In genomic region chr11:8936431-8937110, GRCm38 (mm10) we compare ENCODE assay signal across 20 mouse cellular contexts. TPM values are rescaled to one million over a fixed set of nuclear protein-coding genes. Genes with fewer than 3 reads are reported as not detected.
DNase-seq lines count a peak whose midpoint lies in the region; ATAC-seq lines count a peak whose summit lies in the region.
"Had no signal": no experiment of that assay in that cellular context is flagged by ENCODE, and none has a peak within 500 bp of the region (broad histone marks: within the 10 kb centered on the region; RNA-seq: fewer than 3 reads in every experiment).

No protein-coding gene starts in this region.

- no peak overlapping the region for H3K9ac ChIP-seq in forebrain, embryonic 11.5 days (ENCODE audit: low read length)
- no peak overlapping the region for H3K9ac ChIP-seq in forebrain, embryonic 16.5 days (replicated peaks; ENCODE audit: low read depth, low read length)
- H3K9ac ChIP-seq: embryonic facial prominence, embryonic 12.5 days; forebrain, embryonic 12.5 days; forebrain, postnatal 0 days; hindbrain, embryonic 12.5 days had no signal

- H3K9me3 ChIP-seq in forebrain, embryonic 11.5 days (ENCODE audit: control insufficient read depth, low read length): no peaks in the 10 kb centered on the region
- H3K9me3 ChIP-seq in forebrain, embryonic 16.5 days (ENCODE audit: control insufficient read depth, low read length): no peaks in the 10 kb centered on the region
- H3K9me3 ChIP-seq: embryonic facial prominence, embryonic 12.5 days; forebrain, embryonic 12.5 days; hindbrain, embryonic 12.5 days had no signal

- no peak overlapping the region for H3K27ac ChIP-seq in forebrain, embryonic 11.5 days (ENCODE audit: low read depth, low read length)
- H3K27ac ChIP-seq in forebrain, embryonic 16.5 days (ENCODE audit: low read length): no peak overlapping the region
- H3K27ac ChIP-seq: embryonic facial prominence, embryonic 12.5 days; forebrain, embryonic 12.5 days; gastrocnemius, adult 2 months; hindbrain, embryonic 12.5 days had no signal

- DNase-seq in forebrain, embryonic 11.5 days (ENCODE audit: low spot score): peak; percentile 24
- DNase-seq in cerebellum, adult 18-20 months: peak; percentile 36 to 49
- peak; percentile 65 for DNase-seq in cerebellum, adult 9-11 months
- DNase-seq in cerebellum, postnatal 36 days: peak; percentile 61 to 64
- DNase-seq in retina, postnatal 1 day: no peak
- no peak for DNase-seq in kidney, postnatal 25 days
- DNase-seq: adrenal gland, postnatal 25 days; forebrain, postnatal 0 days; gastrocnemius, adult 2 months; gastrocnemius, postnatal 25 days; heart, postnatal 10 days; heart, postnatal 4 days; kidney, adult 11 months had no signal

- no peak overlapping the region for H3K4me3 ChIP-seq in forebrain, embryonic 11.5 days (ENCODE audit: low read depth, low read length)
- no peak overlapping the region for H3K4me3 ChIP-seq in forebrain, embryonic 16.5 days (replicated peaks; ENCODE audit: low read length)
- H3K4me3 ChIP-seq: embryonic facial prominence, embryonic 12.5 days; forebrain, embryonic 12.5 days; gastrocnemius, adult 2 months; hindbrain, embryonic 12.5 days had no signal

- H3K27me3 ChIP-seq in forebrain, embryonic 11.5 days (ENCODE audit: control insufficient read depth, insufficient read depth, low read length): no peaks in the 10 kb centered on the region
- H3K27me3 ChIP-seq in forebrain, embryonic 16.5 days (replicated peaks; ENCODE audit: control insufficient read depth, insufficient read depth, low read length): no peaks in the 10 kb centered on the region
- H3K27me3 ChIP-seq: embryonic facial prominence, embryonic 12.5 days; forebrain, embryonic 12.5 days; hindbrain, embryonic 12.5 days had no signal

- no peaks in the 10 kb centered on the region for H3K36me3 ChIP-seq in forebrain, embryonic 11.5 days (ENCODE audit: control insufficient read depth, insufficient read depth, low read length)
- H3K36me3 ChIP-seq in forebrain, embryonic 16.5 days (ENCODE audit: control insufficient read depth, insufficient read depth): no peaks in the 10 kb centered on the region
- H3K36me3 ChIP-seq: embryonic facial prominence, embryonic 12.5 days; forebrain, embryonic 12.5 days; hindbrain, embryonic 12.5 days had no signal

- 82% methylated on average over 9 of the region's 9 CpGs for WGBS in forebrain, embryonic 11.5 days
- WGBS in forebrain, embryonic 16.5 days: 87% methylated on average over 9 of the region's 9 CpGs

- H3K4me2 ChIP-seq in forebrain, embryonic 11.5 days (ENCODE audit: low read depth, low read length, severe bottlenecking): no peak overlapping the region
- no peak overlapping the region for H3K4me2 ChIP-seq in forebrain, embryonic 16.5 days (ENCODE audit: low read length)
- H3K4me2 ChIP-seq: embryonic facial prominence, embryonic 12.5 days; forebrain, embryonic 12.5 days; hindbrain, embryonic 12.5 days had no signal

- ATAC-seq in forebrain, embryonic 11.5 days (replicated peaks; ENCODE audit: low FRiP score): no peak
- no peak for ATAC-seq in forebrain, embryonic 16.5 days
- ATAC-seq in activated CD4-positive, CD25-positive, alpha-beta regulatory T cell, adult 4 months: no peak
- ATAC-seq: forebrain, postnatal 0 days; hindbrain, embryonic 16.5 days; inflammation-experienced regulatory T-cells, adult 6 months had no signal

- H3K4me1 ChIP-seq in forebrain, embryonic 11.5 days (replicated peaks; ENCODE audit: control insufficient read depth, insufficient read depth, low read length): no peaks in the 10 kb centered on the region
- H3K4me1 ChIP-seq in forebrain, embryonic 16.5 days (replicated peaks; ENCODE audit: control insufficient read depth, insufficient read depth, low read length): no peaks in the 10 kb centered on the region
- H3K4me1 ChIP-seq: embryonic facial prominence, embryonic 12.5 days; forebrain, embryonic 12.5 days; hindbrain, embryonic 12.5 days had no signal

RNA-seq across cellular contexts. Expression of gene Pkd1l1, which starts 36.5 kb away (rescaled TPM):
- 0.16 TPM in 1 of 2 replicates, not detected in the other for polyA plus RNA-seq in forebrain, embryonic 11.5 days (2014; fragmentation: Nextera tagmentation; extraction: Ambion mirVana)
- polyA plus RNA-seq in forebrain, embryonic 16.5 days (2015; fragmentation: Nextera tagmentation; extraction: Ambion mirVana): 0.14 and 0.23 TPM in 2 replicates
- not detected for polyA plus RNA-seq in activated CD4-positive, CD25-positive, alpha-beta regulatory T cell, adult 4 months (2017; shearing (Covaris generic))

Comparison
In these comparisons a context has a peak if more than half of its experiments do, and no peak if none do; other contexts are left out.
1. DNase-seq: peak in forebrain, embryonic 11.5 days (single experiment), cerebellum, adult 18-20 months (2 of 2), cerebellum, adult 9-11 months (single experiment) and cerebellum, postnatal 36 days (2 of 2); none in retina, postnatal 1 day (single experiment) and kidney, postnatal 25 days (0 of 2).